41 mouse cellular contexts compared by ENCODE assay signal in the genomic region with DNA sequence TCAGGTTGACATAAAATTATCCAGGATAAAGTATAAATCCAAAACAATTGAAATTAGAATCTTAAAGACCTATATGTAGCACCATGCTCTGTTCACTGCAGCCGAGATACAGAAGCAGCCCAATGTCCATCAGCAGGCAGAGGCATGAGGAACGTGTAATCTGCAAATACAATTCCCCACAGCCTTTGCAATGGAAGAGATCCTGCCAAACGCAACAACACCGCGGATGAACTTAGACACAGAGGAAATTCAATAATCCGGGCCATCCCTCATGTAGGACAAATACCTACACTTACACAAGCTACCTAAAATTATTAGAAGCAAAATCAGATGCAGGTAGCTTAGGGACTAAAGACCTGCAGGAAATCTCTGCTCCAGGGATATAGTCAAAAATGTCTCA. TPM values are rescaled to one million over a fixed set of nuclear protein-coding genes. Genes with fewer than 3 reads are reported as not detected.
"Had no signal": no experiment of that assay in that cellular context is flagged by ENCODE, and none has a peak within 500 bp of the region (broad histone marks: within the 10 kb centered on the region; RNA-seq: fewer than 3 reads in every experiment).

No protein-coding gene starts in this region.

- DNase-seq: left cerebral cortex, postnatal 4 days; liver; liver, embryonic 13.5 days; lung, adult 18-20 months; lung, adult 2 months; lung, embryonic 14.5 days; lung, postnatal 10 days; lung, postnatal 14 days; lung, postnatal 36 days; lung, postnatal 4 days; midbrain, embryonic 14.5 days had no signal

- H3K36me3 ChIP-seq: limb, embryonic 10.5 days; limb, embryonic 12.5 days; limb, embryonic 13.5 days; limb, embryonic 15.5 days; liver, embryonic 13.5 days; liver, embryonic 15.5 days; lung, embryonic 15.5 days; midbrain, embryonic 10.5 days; midbrain, embryonic 12.5 days; midbrain, embryonic 13.5 days; midbrain, embryonic 15.5 days; neural tube, embryonic 12.5 days had no signal

- H3K9me3 ChIP-seq: limb, embryonic 10.5 days; limb, embryonic 12.5 days; limb, embryonic 15.5 days; liver, embryonic 13.5 days; liver, embryonic 15.5 days; lung, embryonic 15.5 days; midbrain, embryonic 12.5 days; midbrain, embryonic 13.5 days; midbrain, embryonic 15.5 days; neural tube, embryonic 12.5 days had no signal

- H3K27me3 ChIP-seq: limb, embryonic 12.5 days; limb, embryonic 13.5 days; limb, embryonic 15.5 days; liver, embryonic 13.5 days; liver, embryonic 15.5 days; lung, embryonic 15.5 days; midbrain, embryonic 12.5 days; midbrain, embryonic 13.5 days; midbrain, embryonic 15.5 days; neural tube, embryonic 12.5 days had no signal

- H3K4me3 ChIP-seq: left cerebral cortex, adult 2 months; limb, embryonic 10.5 days; limb, embryonic 12.5 days; limb, embryonic 13.5 days; limb, embryonic 15.5 days; liver, embryonic 13.5 days; liver, embryonic 15.5 days; lung, embryonic 15.5 days; megakaryocyte, embryonic 14.5 days; midbrain, embryonic 10.5 days; midbrain, embryonic 12.5 days; midbrain, embryonic 13.5 days; midbrain, embryonic 15.5 days; myocyte; neural tube, embryonic 12.5 days had no signal

- H3K27ac ChIP-seq: left cerebral cortex, adult 2 months; limb, embryonic 10.5 days; limb, embryonic 12.5 days; limb, embryonic 13.5 days; limb, embryonic 15.5 days; liver, embryonic 13.5 days; liver, embryonic 14.5 days; liver, embryonic 15.5 days; lung, embryonic 15.5 days; macrophage; midbrain, embryonic 10.5 days; midbrain, embryonic 12.5 days; midbrain, embryonic 13.5 days; midbrain, embryonic 15.5 days; neural tube, embryonic 12.5 days had no signal

- H3K4me2 ChIP-seq: limb, embryonic 12.5 days; limb, embryonic 13.5 days; limb, embryonic 15.5 days; liver, embryonic 13.5 days; liver, embryonic 15.5 days; lung, embryonic 14.5 days; lung, embryonic 15.5 days; midbrain, embryonic 11.5 days; midbrain, embryonic 12.5 days; midbrain, embryonic 13.5 days; midbrain, embryonic 15.5 days; neural tube, embryonic 12.5 days had no signal

- H3K4me1 ChIP-seq: limb, embryonic 12.5 days; limb, embryonic 13.5 days; limb, embryonic 15.5 days; liver, embryonic 13.5 days; megakaryocyte, embryonic 14.5 days; midbrain, embryonic 10.5 days; midbrain, embryonic 12.5 days; midbrain, embryonic 13.5 days; midbrain, embryonic 15.5 days; neural tube, embryonic 12.5 days had no signal

- H3K9ac ChIP-seq: limb, embryonic 12.5 days; limb, embryonic 13.5 days; limb, embryonic 15.5 days; liver, embryonic 13.5 days; liver, embryonic 14.5 days; liver, embryonic 15.5 days; lung, embryonic 14.5 days; lung, embryonic 15.5 days; midbrain, embryonic 12.5 days; midbrain, embryonic 13.5 days; midbrain, embryonic 15.5 days; neural tube, embryonic 12.5 days had no signal

- ATAC-seq: lung, postnatal 0 days; midbrain, embryonic 13.5 days; midbrain, embryonic 15.5 days; midbrain, embryonic 16.5 days had no signal

RNA-seq across cellular contexts. Expression of gene Tectb, which starts 27.6 kb away (rescaled TPM):
- total RNA-seq: left cerebral cortex, adult 18-20 months; left cerebral cortex, adult 2 months; left cerebral cortex, postnatal 25 days; left cerebral cortex, postnatal 36 days; left cerebral cortex, postnatal 4 days; megakaryocyte progenitor cell, adult 5-6 weeks; megakaryocyte, adult 5-6 weeks; megakaryocyte-erythroid progenitor cell, adult 5-6 weeks; midbrain, postnatal 0 days; monocyte, adult 5-6 weeks had no signal
- polyA plus RNA-seq: limb, embryonic 10.5 days; limb, embryonic 11.5 days; limb, embryonic 12.5 days; limb, embryonic 13.5 days; limb, embryonic 14.5 days; limb, embryonic 15.5 days; liver, embryonic 13.5 days; lung, embryonic 14.5 days; lung, embryonic 15.5 days; macrophage; midbrain, embryonic 10.5 days; myocyte; neural tube, embryonic 11.5 days; neural tube, embryonic 12.5 days had no signal
